Mouse (Mus musculus) kidney, embryonic 15.5 days (tissue): ENCODE results near the gene Smok3b. TPM values are rescaled to one million over a fixed set of nuclear protein-coding genes. Genes with fewer than 3 reads are reported as not detected.
"Not testable (repeated sequence)": the region's sequence is repeated elsewhere in the genome, so short reads cannot be mapped to it uniquely, and the experiment has no call there.

Source experiments
- ATAC-seq: fragments of 200-750 bp; cut with Nextera tagmentation; replicated peaks from 2 replicates; pipeline ENCODE4 v1.8.0; 2017; ENCODE audit warnings: moderate TSS enrichment; ENCODE audit not compliant: low FRiP score
- H3K27ac ChIP-seq: fragments of 300-500 bp; sonication (generic); 2 replicates; pipeline ENCODE4 v1.5.1; 2015; ENCODE audit warnings: mild to moderate bottlenecking, inconsistent platforms
- H3K27me3 ChIP-seq: fragments of 300-500 bp; sonication (generic); 2 replicates; pipeline ENCODE4 v1.6.1; 2015; ENCODE audit warnings: inconsistent platforms
- H3K36me3 ChIP-seq: fragments of 300-500 bp; sonication (generic); 2 replicates; pipeline ENCODE4 v1.6.1; 2015; ENCODE audit warnings: inconsistent platforms
- H3K4me1 ChIP-seq: fragments of 300-500 bp; sonication (generic); 2 replicates; pipeline ENCODE4 v1.6.1; 2015; ENCODE audit warnings: inconsistent platforms
- H3K4me2 ChIP-seq: fragments of 300-500 bp; sonication (generic); 2 replicates; pipeline ENCODE4 v1.6.1; 2015; ENCODE audit warnings: moderate library complexity, mild to moderate bottlenecking, inconsistent platforms
- H3K4me3 ChIP-seq: fragments of 300-500 bp; sonication (generic); replicated peaks from 2 replicates; pipeline ENCODE4 v1.5.1; 2015; ENCODE audit warnings: mild to moderate bottlenecking, inconsistent platforms
- H3K9ac ChIP-seq: fragments of 300-500 bp; sonication (generic); 2 replicates; pipeline ENCODE4 v1.6.1; 2015; ENCODE audit warnings: mild to moderate bottlenecking, inconsistent platforms
- H3K9me3 ChIP-seq: fragments of 300-500 bp; sonication (generic); replicated peaks from 2 replicates; pipeline ENCODE4 v1.6.1; 2016; ENCODE audit warnings: inconsistent platforms
- WGBS: fragments of 180-500 bp; shearing (Covaris S2); methylation state at CpG from one replicate; pipeline ENCODE4 v1.1.7; 2015; ENCODE audit warnings: mixed read lengths; 5-methylcytosine and 5-hydroxymethylcytosine counted together
- polyA plus RNA-seq: library from polyadenylated mRNA; unstranded; fragments of >200 nt; fragmentation: Nextera tagmentation; extraction: Ambion mirVana; gene quantifications from 2 replicates; pipeline ENCODE4 v1.2.1, GENCODE M21; 2015

Gene Smok3b
- polyA plus RNA-seq: not detected in 2 replicates

DNA sequence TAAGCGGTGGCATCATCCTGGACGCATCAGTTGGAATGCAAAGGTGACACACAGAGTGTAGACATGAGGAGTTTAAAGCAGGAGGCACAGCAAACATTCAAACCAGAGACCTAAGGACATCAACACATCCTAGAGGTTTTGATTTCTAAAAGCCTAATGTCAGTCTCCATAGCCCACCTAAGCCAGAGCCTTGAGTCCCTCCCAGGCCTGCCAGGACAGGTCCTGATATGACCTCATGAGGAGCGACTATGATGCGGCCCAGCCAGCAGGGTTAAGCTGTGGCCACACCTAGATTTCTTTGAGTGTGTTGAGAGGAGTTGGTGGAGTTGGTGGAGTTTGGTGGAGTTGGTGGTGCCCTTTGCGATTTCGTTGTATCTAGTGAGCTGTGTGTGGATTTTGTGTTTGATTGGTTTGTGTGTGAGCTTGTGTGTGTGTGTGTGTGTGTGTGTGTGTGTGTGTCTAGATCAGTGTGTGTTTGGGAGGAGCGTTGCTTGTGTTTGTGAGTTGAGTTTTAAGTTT, at the start of gene Smok3b, which contains the start of gene Smok3a:
Gene Smok3b (plus strand): TSS at position 469 of the 519 bp plus-strand sequence.
Gene Smok3a (plus strand): TSS at position 301 of the 519 bp plus-strand sequence.
- H3K4me2 ChIP-seq, H3K9me3 ChIP-seq, H3K27ac ChIP-seq, H3K4me3 ChIP-seq, H3K9ac ChIP-seq, H3K36me3 ChIP-seq, H3K4me1 ChIP-seq, ATAC-seq, H3K27me3 ChIP-seq: not testable (repeated sequence)
- 90% methylated on average over 4 of the region's 7 CpGs for WGBS

DNA sequence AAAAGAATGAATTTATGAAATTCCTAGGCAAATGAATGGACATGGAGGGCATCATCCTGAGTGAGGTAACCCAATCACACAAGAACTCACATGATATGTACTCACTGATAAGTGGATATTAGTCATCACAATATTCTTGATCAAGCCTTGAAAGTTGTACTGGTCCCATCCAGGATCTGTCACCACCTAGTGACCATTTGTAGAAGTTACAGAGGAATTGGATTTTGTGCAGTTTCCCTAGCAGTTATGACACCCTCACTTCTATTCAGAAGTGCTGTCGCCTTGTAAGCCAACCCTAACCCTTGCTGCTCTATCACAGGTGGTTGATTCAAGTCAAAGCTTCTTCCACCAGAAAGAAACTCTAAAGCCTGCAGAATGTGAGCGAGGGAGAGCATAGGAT, 48.1 kb upstream of the Smok3b start:
- no peaks in the 10 kb centered on the region for H3K36me3 ChIP-seq
- 73% methylated on average over 2 of the region's 2 CpGs for WGBS

DNA sequence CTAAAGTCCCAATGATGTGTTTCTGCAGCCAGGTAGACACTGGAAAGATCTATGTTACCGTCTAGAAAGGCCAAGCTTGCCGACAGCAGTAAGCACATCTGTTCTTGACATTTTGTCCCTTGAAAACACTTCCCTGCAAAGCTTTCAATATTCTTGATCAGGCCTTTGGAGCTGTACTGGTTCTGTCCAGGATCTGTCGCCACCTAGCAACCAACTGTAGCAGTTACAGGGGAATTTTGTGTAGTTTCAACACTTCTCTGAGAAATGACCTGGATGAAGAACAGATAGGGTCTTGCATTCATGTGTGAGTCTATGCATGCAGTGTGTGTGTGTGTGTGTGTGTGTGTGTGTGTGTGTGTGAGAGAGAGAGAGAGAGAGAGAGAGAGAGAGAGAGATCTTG, 47.5 kb upstream of the Smok3b start:
- Histone ChIP-seq H3K36me3 (no peaks in the 10 kb centered on the region), H3K4me3 (no peak overlapping the region), H3K27me3 (no peaks in the 10 kb centered on the region), H3K4me1 (no peaks in the 10 kb centered on the region), H3K9me3 (no peaks in the 10 kb centered on the region), H3K9ac (no peak overlapping the region), H3K27ac (no peak overlapping the region), H3K4me2 (no peak overlapping the region)
- WGBS: 56% methylated on average over 3 of the region's 3 CpGs
- ATAC-seq: no peak

More for the DNA sequence above, 48.1 kb upstream of the Smok3b start:
- H3K4me3 ChIP-seq: no peak overlapping the region
- no peaks in the 10 kb centered on the region for H3K4me1 ChIP-seq
- no peak overlapping the region for H3K4me2 ChIP-seq
- H3K27ac ChIP-seq: no peak overlapping the region
- H3K9ac ChIP-seq: no peak overlapping the region
- H3K27me3 ChIP-seq: no peaks in the 10 kb centered on the region
- no peaks in the 10 kb centered on the region for H3K9me3 ChIP-seq
- ATAC-seq: no peak

DNA sequence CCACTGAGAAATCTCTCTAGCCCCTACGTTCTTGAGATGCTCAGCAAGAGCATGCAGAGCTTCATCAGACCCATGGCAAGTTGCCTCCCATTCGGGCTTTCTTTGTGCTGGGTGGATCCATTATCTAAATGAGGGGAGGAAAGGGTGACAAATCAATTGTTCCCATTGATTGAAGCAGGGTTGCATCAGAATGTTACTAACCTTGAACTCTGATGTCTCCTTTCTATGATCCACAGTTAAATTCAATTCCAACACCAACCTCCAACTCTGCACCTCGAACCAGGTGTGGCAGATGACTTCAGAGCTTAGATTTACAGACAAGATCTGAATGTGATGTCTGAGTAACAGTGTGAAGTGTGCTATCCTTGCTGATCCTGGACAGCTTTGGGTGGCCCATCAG, 46.5 kb upstream of the Smok3b start:
- Histone ChIP-seq H3K4me1 (no peaks in the 10 kb centered on the region), H3K9me3 (no peaks in the 10 kb centered on the region), H3K9ac (no peak overlapping the region), H3K4me3 (no peak overlapping the region), H3K4me2 (no peak overlapping the region), H3K36me3 (no peaks in the 10 kb centered on the region), H3K27ac (no peak overlapping the region), H3K27me3 (no peaks in the 10 kb centered on the region)
- whole genome bisulfite sequencing: 65% methylated on average over 3 of the region's 3 CpGs
- ATAC-seq: no peak

DNA sequence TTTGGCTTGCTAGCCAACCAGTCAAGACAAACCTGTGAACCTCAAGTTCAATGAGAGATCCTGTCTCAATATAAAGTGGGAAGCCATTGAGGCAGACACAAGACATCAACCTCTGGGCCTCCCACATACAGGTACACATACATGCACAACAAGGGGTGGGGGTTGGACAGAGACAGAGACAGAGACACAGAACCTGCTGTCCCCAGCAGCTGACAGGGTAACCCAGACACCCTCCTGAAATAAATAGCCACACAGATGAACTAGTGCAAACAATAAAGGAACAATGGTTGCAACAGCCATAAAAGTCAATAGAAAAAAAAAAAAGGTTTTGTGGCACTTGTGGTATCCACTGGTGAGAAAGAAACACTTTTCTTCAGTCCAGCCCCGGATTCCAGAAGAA, 45.8 kb upstream of the Smok3b start:
- Histone ChIP-seq H3K27ac (no peak overlapping the region), H3K36me3 (no peaks in the 10 kb centered on the region), H3K4me3 (no peak overlapping the region), H3K9ac (no peak overlapping the region), H3K27me3 (no peaks in the 10 kb centered on the region), H3K4me1 (no peaks in the 10 kb centered on the region), H3K4me2 (no peak overlapping the region), H3K9me3 (no peaks in the 10 kb centered on the region)
- no peak for ATAC-seq
- WGBS: 50% methylated on average over 1 of the region's 1 CpGs

DNA sequence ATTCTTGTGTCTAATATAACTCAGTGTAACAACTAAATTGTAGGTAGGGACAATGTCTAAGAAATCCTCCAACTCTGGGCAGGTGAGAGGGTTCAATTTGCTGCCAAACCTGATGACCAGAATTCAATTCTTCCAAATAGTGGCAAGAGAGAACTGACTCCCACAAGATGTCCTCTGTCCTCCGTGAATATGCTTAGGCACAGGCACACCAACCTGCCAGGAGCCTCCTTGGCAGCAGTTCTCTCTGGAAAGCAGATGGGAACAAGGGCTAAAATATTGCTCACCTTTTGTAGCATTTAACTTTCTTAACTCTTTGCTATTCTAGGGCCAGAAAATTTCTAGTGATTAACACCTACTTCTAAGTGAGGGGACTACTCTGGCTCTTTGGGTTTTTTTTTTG, 43.9 kb upstream of the Smok3b start:
- WGBS: 20% methylated on average over 1 of the region's 1 CpGs
- ATAC-seq: no peak

DNA sequence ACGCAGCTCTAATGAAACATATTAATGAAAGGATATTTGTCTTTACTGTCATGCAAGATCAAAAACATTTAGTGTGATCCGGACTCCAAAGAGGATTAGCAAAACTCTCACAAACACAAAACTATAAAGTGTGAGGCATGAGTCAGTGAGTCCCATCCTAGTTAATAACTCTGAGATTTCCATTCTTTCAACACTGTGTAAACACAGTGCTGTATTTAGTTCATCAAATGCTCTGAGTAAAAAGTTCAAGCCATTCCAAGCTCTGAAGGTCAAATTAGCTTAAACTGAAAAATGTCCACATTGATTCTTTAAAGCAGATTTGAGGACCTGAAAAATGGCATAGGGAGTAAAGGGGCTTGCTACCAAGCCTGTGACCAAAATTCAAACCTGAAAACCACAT, 42.1 kb upstream of the Smok3b start:
- H3K27ac ChIP-seq: no peak overlapping the region
- WGBS: 74% methylated on average over 2 of the region's 2 CpGs
- H3K4me1 ChIP-seq: no peaks in the 10 kb centered on the region
- no peak for ATAC-seq
- no peak overlapping the region for H3K9ac ChIP-seq
- H3K4me3 ChIP-seq: no peak overlapping the region
- no peak overlapping the region for H3K4me2 ChIP-seq
- H3K9me3 ChIP-seq: no peaks in the 10 kb centered on the region
- no peaks in the 10 kb centered on the region for H3K36me3 ChIP-seq
- H3K27me3 ChIP-seq: 0 out of 2 replicates have a peak, but pooled peaks cover 4% of the 10 kb centered on the region

More for the DNA sequence above, 43.9 kb upstream of the Smok3b start:
- H3K36me3 ChIP-seq: no peaks in the 10 kb centered on the region
- H3K9ac ChIP-seq: no peak overlapping the region
- H3K9me3 ChIP-seq: no peaks in the 10 kb centered on the region
- H3K27me3 ChIP-seq: 0 out of 2 replicates have a peak, but pooled peaks cover 4% of the 10 kb centered on the region
- H3K4me1 ChIP-seq: no peaks in the 10 kb centered on the region
- no peak overlapping the region for H3K4me2 ChIP-seq
- no peak overlapping the region for H3K27ac ChIP-seq
- H3K4me3 ChIP-seq: no peak overlapping the region

DNA sequence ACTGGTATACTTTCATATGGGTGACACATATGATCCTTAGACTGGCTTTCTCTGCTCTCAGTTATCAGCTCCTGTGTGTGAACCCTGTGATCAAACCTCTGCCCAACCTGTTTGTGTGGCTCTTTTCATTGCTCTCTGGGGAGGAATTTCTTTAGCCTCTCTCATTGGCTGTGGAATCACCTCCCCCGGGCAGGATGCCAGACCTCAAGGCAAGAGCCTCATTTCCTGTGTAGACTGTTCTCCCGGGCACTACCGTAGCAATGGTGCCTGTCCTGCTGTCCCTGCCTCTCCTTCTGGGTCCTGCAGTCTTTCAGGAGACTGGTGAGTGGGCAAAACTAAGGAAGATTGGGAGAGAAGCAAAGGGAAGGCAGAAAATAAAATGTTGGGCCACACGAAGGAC, 39.9 kb upstream of the Smok3b start, which contains the start of gene Azgp1:
Gene Azgp1 (plus strand): TSS at position 221 of the 400 bp plus-strand sequence.
- WGBS: 61% methylated on average over 4 of the region's 4 CpGs
- Histone ChIP-seq H3K27ac (no peak within 1 kb of the TSS), H3K36me3 (no peaks in the 10 kb centered on the region), H3K4me1 (no peaks in the 10 kb centered on the region), H3K9ac (no peak within 1 kb of the TSS), H3K4me2 (no peak within 1 kb of the TSS), H3K4me3 (no peak within 1 kb of the TSS), H3K27me3 (0 out of 2 replicates have a peak, but pooled peaks cover 4% of the 10 kb centered on the region), H3K9me3 (no peaks in the 10 kb centered on the region)
- no peak for ATAC-seq

DNA sequence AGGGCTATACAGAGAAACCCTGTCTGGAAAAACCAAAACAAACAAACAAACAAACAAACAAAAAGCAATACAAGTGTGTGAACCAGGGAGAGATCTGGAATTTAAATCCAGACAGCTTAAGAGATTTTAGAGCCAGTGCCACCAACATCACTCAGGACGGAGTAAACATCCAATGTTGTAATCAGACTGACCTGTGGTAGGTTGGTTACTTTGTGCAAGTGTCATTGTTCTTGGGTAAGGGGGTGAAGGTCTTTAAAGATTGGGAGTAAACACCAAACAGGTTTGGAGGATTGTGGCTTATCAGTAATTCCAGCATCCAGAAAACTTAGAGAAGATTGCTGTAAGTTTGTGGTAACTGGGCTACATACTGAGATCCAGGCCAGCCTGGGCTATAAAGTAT, 34.9 kb upstream of the Smok3b start:
- WGBS: 88% methylated on average over 1 of the region's 1 CpGs
- Histone ChIP-seq H3K9me3 (no peaks in the 10 kb centered on the region), H3K27me3 (no peaks in the 10 kb centered on the region), H3K9ac (no peak overlapping the region), H3K27ac (no peak overlapping the region), H3K4me3 (no peak overlapping the region), H3K4me2 (no peak overlapping the region), H3K4me1 (no peaks in the 10 kb centered on the region), H3K36me3 (no peaks in the 10 kb centered on the region)
- no peak for ATAC-seq

DNA sequence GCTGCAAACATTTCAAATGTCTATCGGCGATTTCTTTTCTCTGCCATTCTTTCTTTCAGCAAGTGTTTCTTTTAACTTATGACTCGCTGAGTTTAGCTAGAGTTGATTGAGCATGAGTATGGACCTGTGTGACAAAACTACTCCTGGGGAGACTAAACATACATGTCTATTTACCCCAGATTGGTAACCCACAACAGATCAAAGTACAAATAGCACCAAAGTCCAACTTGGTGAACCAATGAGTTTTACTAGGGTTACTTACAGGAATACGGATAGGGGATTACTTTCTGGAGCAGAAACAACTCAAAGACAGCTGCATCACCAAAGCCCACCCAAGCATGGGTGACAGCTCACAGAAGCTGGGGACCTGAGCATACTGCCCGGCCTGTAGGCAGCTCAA, 11.8 kb upstream of the Smok3b start:
- Histone ChIP-seq H3K9ac (no peak overlapping the region), H3K4me2 (no peak overlapping the region), H3K4me3 (no peak overlapping the region), H3K27me3 (no peaks in the 10 kb centered on the region), H3K27ac (no peak overlapping the region), H3K36me3 (no peaks in the 10 kb centered on the region), H3K4me1 (no peaks in the 10 kb centered on the region), H3K9me3 (no peaks in the 10 kb centered on the region)
- WGBS: 89% methylated on average over 5 of the region's 5 CpGs
- ATAC-seq: no peak

DNA sequence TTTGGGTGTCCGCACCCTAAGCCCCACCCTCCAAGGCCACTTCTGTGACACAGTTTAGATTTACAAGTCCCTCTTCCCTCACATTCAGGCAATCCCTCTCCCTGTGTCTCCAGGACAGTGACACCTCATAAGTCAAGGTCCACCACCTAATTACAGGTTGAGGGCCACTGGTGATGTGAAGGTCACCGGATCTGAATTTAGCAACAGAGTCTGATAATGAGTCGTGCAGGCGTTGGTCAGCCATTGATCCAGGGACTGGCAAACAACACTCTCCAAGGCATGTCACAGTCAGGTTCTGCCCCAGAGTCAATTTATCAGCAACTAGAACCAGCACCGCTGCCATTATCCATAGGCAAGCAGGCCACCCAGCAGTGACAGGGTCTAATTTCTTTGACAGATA, 8.8 kb upstream of the Smok3b start:
- WGBS: 89% methylated on average over 5 of the region's 5 CpGs
- Histone ChIP-seq H3K4me1 (no peaks in the 10 kb centered on the region), H3K9ac (no peak overlapping the region), H3K4me2 (no peak overlapping the region), H3K27me3 (no peaks in the 10 kb centered on the region), H3K27ac (no peak overlapping the region), H3K9me3 (no peaks in the 10 kb centered on the region), H3K4me3 (no peak overlapping the region), H3K36me3 (no peaks in the 10 kb centered on the region)
- no peak for ATAC-seq

DNA sequence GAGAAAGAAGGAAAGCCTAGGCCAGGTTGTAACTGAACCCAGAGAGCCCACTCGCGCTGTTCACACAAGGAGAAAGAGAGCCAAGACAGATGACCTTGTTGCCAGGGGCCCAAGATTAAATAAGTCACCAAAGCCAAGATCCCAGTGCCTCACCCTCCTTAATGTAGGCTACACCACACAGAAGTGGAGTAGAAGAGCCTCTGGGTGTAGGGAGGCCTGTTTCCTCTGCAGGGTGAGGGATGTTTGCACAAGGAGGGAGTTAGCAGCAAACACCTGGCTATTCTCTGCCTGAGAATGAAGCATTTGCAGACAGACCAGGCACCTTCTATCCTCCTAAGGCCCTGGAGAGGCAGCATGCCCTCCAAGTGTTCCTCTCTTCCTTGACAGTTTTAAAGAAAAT, 4.7 kb upstream of the Smok3b start:
- ATAC-seq: no peak
- Histone ChIP-seq H3K36me3 (no peaks in the 10 kb centered on the region), H3K4me2 (no peak overlapping the region), H3K4me1 (no peaks in the 10 kb centered on the region), H3K9me3 (no peaks in the 10 kb centered on the region), H3K27me3 (no peaks in the 10 kb centered on the region), H3K9ac (no peak overlapping the region), H3K4me3 (no peak overlapping the region), H3K27ac (no peak overlapping the region)
- 91% methylated on average over 2 of the region's 2 CpGs for WGBS

DNA sequence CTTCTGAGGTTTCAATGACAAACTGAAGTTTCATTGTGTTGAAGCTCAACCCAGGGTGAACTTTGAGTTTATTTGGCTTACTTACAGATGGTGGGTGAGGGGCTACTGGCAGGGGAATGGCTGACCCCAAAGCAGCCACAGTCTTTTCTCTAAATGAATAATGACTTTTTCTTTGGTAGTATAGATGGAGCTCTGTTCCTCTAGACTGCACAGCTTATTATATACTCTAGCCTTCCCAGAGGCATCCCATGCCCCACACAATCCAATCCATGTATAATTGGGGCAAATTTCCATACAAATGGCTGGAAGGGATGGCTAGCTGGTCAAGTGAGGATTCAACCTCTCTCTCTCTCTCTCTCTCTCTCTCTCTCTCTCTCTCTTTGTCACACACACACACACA, 4.2 kb upstream of the Smok3b start:
- no peak overlapping the region for H3K9ac ChIP-seq
- H3K4me3 ChIP-seq: no peak overlapping the region
- no peak overlapping the region for H3K27ac ChIP-seq
- H3K36me3 ChIP-seq: no peaks in the 10 kb centered on the region
- no peaks in the 10 kb centered on the region for H3K27me3 ChIP-seq
- no peaks in the 10 kb centered on the region for H3K4me1 ChIP-seq
- no peak for ATAC-seq
- H3K4me2 ChIP-seq: no peak overlapping the region
- H3K9me3 ChIP-seq: no peaks in the 10 kb centered on the region
